Mouse (Mus musculus): ENCODE measurements around the gene Bms1. TPM values are rescaled to one million over a fixed set of nuclear protein-coding genes. Genes with fewer than 3 reads are reported as not detected.

The Bms1 gene
- polyA plus RNA-seq, 1 experiment from 2014 or later = 42.5 TPM

- POLR2A ChIA-PET = no interaction called here
- ATAC-seq (no peak), DNase-seq (ENCODE audit: low read depth, low spot score) (no peak)
- CTCF ChIA-PET = interaction anchor here (1.2 kb wide), 1 partner anchor 186 kb away, joined by 3 read pairs; no protein-coding TSS in a partner anchor
- in situ Hi-C loops (cut with MboI; ENCODE audit: low pct_unique_long_range_greater_than_20kb) = no loop called here
- no peak for TF ChIP-seq CTCF (IDR thresholded peaks at IDR 0.05)
- H3K27me3 ChIP-seq = no peaks in the 10 kb centered on the region
Measured at GRCm38 (mm10) chr6:118372794-118373193, 46.5 kb downstream of the Bms1 start.

- H3K27me3 ChIP-seq = no peaks in the 10 kb centered on the region
- DNase-seq (ENCODE audit: low read depth, low spot score) = no peak
- CTCF ChIA-PET = interaction anchor here (0.9 to 1.1 kb wide), 2 partner anchors 13 to 188 kb away, joined by 3 to 4 read pairs; no protein-coding TSS in a partner anchor
- in situ Hi-C loops (cut with MboI; ENCODE audit: low pct_unique_long_range_greater_than_20kb) = no loop called here
- POLR2A ChIA-PET = no interaction called here
- no peak for ATAC-seq
- no peak for TF ChIP-seq CTCF (IDR thresholded peaks at IDR 0.05)
Measured at GRCm38 (mm10) chr6:118367502-118367901, 51.8 kb downstream of the Bms1 start.

DNA sequence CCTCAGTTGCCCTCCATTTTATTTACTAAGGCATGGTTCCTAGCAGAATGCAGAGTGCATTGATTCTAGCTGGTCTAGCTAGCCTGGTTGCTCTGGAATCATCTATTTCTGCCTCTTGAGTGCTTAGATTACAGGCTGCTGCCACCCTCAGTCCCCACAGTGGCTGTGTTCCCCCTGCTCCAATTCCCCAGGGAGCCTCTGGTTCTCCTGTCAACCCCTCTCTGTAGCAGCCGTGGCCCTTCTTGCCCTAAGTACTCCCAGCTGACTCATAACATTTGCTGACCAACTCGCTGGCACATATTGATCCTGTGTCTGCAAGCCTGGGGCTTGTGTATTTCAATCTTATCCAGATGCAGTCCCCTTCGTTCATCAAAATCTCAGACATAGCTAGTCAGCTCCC, 53.1 kb downstream of the Bms1 start:
- TF ChIP-seq CTCF (IDR thresholded peaks at IDR 0.05) = no peak
- ChIA-PET POLR2A (no interaction called here), CTCF (interaction anchor here (1.0 to 1.1 kb wide), 2 partner anchors 14 to 29 kb away, joined by 3 read pairs; no protein-coding TSS in a partner anchor)
- DNase-seq (ENCODE audit: low read depth, low spot score) (no peak), ATAC-seq (no peak)
- in situ Hi-C loops (cut with MboI; ENCODE audit: low pct_unique_long_range_greater_than_20kb) = no loop called here
- peaks cover 2% of the 10 kb centered on the region for H3K27me3 ChIP-seq

- ATAC-seq = no peak
- ChIA-PET CTCF (interaction anchor here (1.0 kb wide), 1 partner anchor 29 kb away, joined by 3 read pairs; no protein-coding TSS in a partner anchor), POLR2A (no interaction called here)
- DNase-seq (ENCODE audit: low read depth, low spot score) = no peak
- peaks cover 2% of the 10 kb centered on the region for H3K27me3 ChIP-seq
- TF ChIP-seq CTCF (IDR thresholded peaks at IDR 0.05) = no peak
- in situ Hi-C loops (cut with MboI; ENCODE audit: low pct_unique_long_range_greater_than_20kb) = no loop called here
Measured at GRCm38 (mm10) chr6:118365781-118366180, 53.5 kb downstream of the Bms1 start.

DNA sequence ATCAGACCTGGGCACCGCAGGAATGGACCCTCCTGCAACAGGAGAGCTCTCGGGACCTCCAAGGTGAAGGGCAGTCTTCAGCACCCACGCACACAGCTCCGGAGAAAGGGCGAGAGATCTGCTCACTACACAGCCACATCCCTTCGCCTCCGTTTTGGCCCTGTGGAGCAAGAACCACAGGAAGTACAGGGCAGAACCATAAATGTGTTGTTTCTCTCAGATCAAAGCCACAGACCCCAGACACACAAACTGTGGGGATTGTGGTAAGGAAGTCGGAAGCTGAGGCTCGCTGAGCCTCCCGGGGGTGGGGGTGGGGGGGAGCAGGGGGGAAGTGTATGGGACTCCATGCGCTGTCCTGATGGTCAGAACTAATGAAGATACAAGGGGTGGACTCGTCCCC, 68.9 kb downstream of the Bms1 start:
- DNase-seq (ENCODE audit: low read depth, low spot score) (no peak), ATAC-seq (no peak)
- peaks cover 27% of the 10 kb centered on the region for H3K27me3 ChIP-seq
- no peak for TF ChIP-seq CTCF (IDR thresholded peaks at IDR 0.05)
- in situ Hi-C loops (cut with MboI; ENCODE audit: low pct_unique_long_range_greater_than_20kb) = no loop called here
- CTCF ChIA-PET = interaction anchor here (0.9 kb wide), 1 partner anchor 171 kb away, joined by 3 read pairs; no protein-coding TSS in a partner anchor
- POLR2A ChIA-PET = interaction anchor here (0.6 kb wide), 1 partner anchor 46 kb away, joined by 4 read pairs; no protein-coding TSS in a partner anchor

DNA sequence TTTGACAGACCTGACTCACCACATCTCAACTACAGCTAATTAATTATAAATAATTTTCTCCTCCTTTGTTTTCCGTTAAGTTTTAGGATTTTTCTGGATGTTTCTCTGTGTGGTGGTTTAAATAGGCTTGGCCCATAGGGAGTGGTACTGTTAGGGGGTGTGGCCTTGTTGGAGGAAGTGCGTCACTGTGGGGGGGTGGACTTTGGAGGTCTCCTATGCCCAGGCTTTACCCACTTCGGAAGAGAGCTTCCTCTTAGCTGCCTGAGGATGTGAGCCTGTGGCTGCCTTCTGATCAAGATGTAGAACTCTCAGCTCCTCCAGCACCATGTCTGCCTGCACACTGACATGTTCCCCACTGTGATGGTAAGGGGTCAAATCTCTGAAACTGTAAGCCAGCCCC, 71.1 kb downstream of the Bms1 start:
- ATAC-seq = no peak
- CTCF ChIA-PET = no interaction called here

DNA sequence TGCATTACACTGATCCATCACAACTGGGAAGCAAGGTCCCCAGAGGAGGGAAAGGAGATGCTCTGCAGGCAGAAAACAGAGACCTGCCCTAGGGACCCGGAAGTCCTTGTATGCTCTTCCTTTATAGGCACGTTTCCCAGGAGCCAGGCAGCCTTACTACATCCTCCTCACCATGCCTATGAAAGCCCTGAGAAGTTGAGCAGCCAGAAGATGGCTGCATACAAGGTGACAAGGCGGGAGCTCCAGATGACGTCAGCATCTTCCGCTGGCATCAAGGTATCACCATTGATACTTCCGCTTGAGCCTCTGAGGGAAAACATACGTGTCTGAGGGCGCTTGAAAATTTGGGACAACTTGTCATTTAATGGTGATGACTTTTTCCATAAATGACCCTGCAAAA, 72.0 kb downstream of the Bms1 start:
- ChIA-PET CTCF (no interaction called here), POLR2A (no interaction called here)
- ATAC-seq (no peak), DNase-seq (ENCODE audit: low read depth, low spot score) (no peak)
- no peak for TF ChIP-seq CTCF (IDR thresholded peaks at IDR 0.05)
- H3K27me3 ChIP-seq = peaks cover 19% of the 10 kb centered on the region
- in situ Hi-C loops (cut with MboI; ENCODE audit: low pct_unique_long_range_greater_than_20kb) = no loop called here

More for the DNA sequence above, 71.1 kb downstream of the Bms1 start:
- in situ Hi-C loops (cut with MboI; ENCODE audit: low pct_unique_long_range_greater_than_20kb) = no loop called here
- H3K27me3 ChIP-seq = peaks cover 19% of the 10 kb centered on the region
- no peak for TF ChIP-seq CTCF (IDR thresholded peaks at IDR 0.05)
- POLR2A ChIA-PET = no interaction called here
- DNase-seq (ENCODE audit: low read depth, low spot score) = no peak

- H3K27me3 ChIP-seq = peaks cover 5% of the 10 kb centered on the region
- TF ChIP-seq CTCF (IDR thresholded peaks at IDR 0.05) = no peak
- in situ Hi-C loops (cut with MboI; ENCODE audit: low pct_unique_long_range_greater_than_20kb) = no loop called here
- ATAC-seq = no peak
- CTCF ChIA-PET = no interaction called here
- DNase-seq (ENCODE audit: low read depth, low spot score) = no peak
- POLR2A ChIA-PET = no interaction called here
Measured at GRCm38 (mm10) chr6:118341861-118342485, 77.3 kb downstream of the Bms1 start.

GRCm38 (mm10) chr6:118337660-118338059, 81.6 kb downstream of the Bms1 start:
- POLR2A ChIA-PET = no interaction called here
- TF ChIP-seq CTCF (IDR thresholded peaks at IDR 0.05) = no peak

GRCm38 (mm10) chr6:118336541-118337480, 82.5 kb downstream of the Bms1 start:
- CTCF ChIA-PET = interaction anchor here (0.8 to 1.4 kb wide), 3 partner anchors 29 to 144 kb away, joined by 3 to 5 read pairs (median 4); no protein-coding TSS in a partner anchor
- DNase-seq (ENCODE audit: low read depth, low spot score) (peak; percentile 42), ATAC-seq (peak; percentile 10)
- H3K27me3 ChIP-seq = no peaks in the 10 kb centered on the region
- in situ Hi-C loops (cut with MboI; ENCODE audit: low pct_unique_long_range_greater_than_20kb) = no loop called here
- POLR2A ChIA-PET = no interaction called here
- no peak for TF ChIP-seq CTCF (IDR thresholded peaks at IDR 0.05)

More at GRCm38 (mm10) chr6:118337660-118338059, 81.6 kb downstream of the Bms1 start:
- in situ Hi-C loops (cut with MboI; ENCODE audit: low pct_unique_long_range_greater_than_20kb) = no loop called here
- no peaks in the 10 kb centered on the region for H3K27me3 ChIP-seq
- no peak for ATAC-seq
- CTCF ChIA-PET = no interaction called here
- DNase-seq (ENCODE audit: low read depth, low spot score) = no peak

Measured in Patski (cell line).